ENCODE assay signal across 15 mouse cellular contexts in genomic region chr14:120572238-120572637, GRCm38 (mm10).
DNase-seq lines count a peak whose midpoint lies in the region; ATAC-seq and TF ChIP-seq lines count a peak whose summit lies in the region.
"Had no signal": no experiment of that assay in that cellular context is flagged by ENCODE, and none has a peak within 500 bp of the region (broad histone marks: within the 10 kb centered on the region; RNA-seq: fewer than 3 reads in every experiment).

No protein-coding gene starts in this region.

- H3K79me2 ChIP-seq in CH12.LX (replicated peaks; ENCODE audit: control insufficient read depth, extremely low read depth, insufficient read depth, poor library complexity, severe bottlenecking): no peaks in the 10 kb centered on the region

- H3K4me2 ChIP-seq in CH12.LX (ENCODE audit: insufficient read depth, low read depth, poor library complexity, severe bottlenecking): peak overlapping the region; percentile 43
- 0 out of 2 replicates have a peak overlapping the region, but pooled peaks have one; percentile 6 for H3K4me2 ChIP-seq in liver, embryonic 14.5 days (ENCODE audit: low read depth)
- H3K4me2 ChIP-seq: heart, embryonic 13.5 days had no signal

- in situ Hi-C loops in CH12.LX (cut with MboI; ENCODE audit: low pct_ligation_motif_present, low pct_unique_long_range_greater_than_20kb, low sequenced_read_pairs): no loop called here

- TF ChIP-seq POLR2A in CH12.LX (IDR thresholded peaks at IDR 0.05; ENCODE audit: low read depth, low read length): no peak

- no peaks in the 10 kb centered on the region for H3K36me3 ChIP-seq in CH12.LX (replicated peaks in 1 of 2; ENCODE audit: control insufficient read depth in 1 of 2, insufficient read depth in 1 of 2, low read length in 1 of 2)
- H3K36me3 ChIP-seq in liver, embryonic 14.5 days (replicated peaks; ENCODE audit: control insufficient read depth, insufficient read depth, low read depth): no peaks in the 10 kb centered on the region
- no peaks in the 10 kb centered on the region for H3K36me3 ChIP-seq in splenic B cell, adult 2 months (ENCODE audit: control insufficient read depth, insufficient read depth, low read length, poor library complexity, severe bottlenecking)
- H3K36me3 ChIP-seq: heart, embryonic 13.5 days; limb, embryonic 10.5 days had no signal

- H3K27me3 ChIP-seq in CH12.LX (replicated peaks): no peaks in the 10 kb centered on the region
- H3K27me3 ChIP-seq in liver, embryonic 14.5 days (ENCODE audit: control insufficient read depth, insufficient read depth, low read length): no peaks in the 10 kb centered on the region
- no peaks in the 10 kb centered on the region for H3K27me3 ChIP-seq in splenic B cell, adult 2 months (ENCODE audit: control insufficient read depth, insufficient read depth, low read length, poor library complexity, severe bottlenecking)
- H3K27me3 ChIP-seq: heart, embryonic 13.5 days had no signal

- dilution Hi-C loops in CH12.LX (cut with MboI; ENCODE audit: extremely low pct_ligation_motif_present, extremely low pct_unique_long_range_greater_than_20kb, low sequenced_read_pairs): no loop called here

- TF ChIP-seq RAD21 in CH12.LX (IDR thresholded peaks at IDR 0.05; ENCODE audit: low read depth, low read length): no peak

- H3K4me3 ChIP-seq in CH12.LX (replicated peaks in 1 of 3; ENCODE audit: low read depth in 2 of 3, low read length in 2 of 3, poor library complexity in 1 of 3): no peak overlapping the region
- no peak overlapping the region for H3K4me3 ChIP-seq in liver, embryonic 14.5 days (ENCODE audit: insufficient read depth in 1 of 2, low read depth in 2 of 2, low read length in 2 of 2)
- H3K4me3 ChIP-seq: heart, embryonic 13.5 days; limb, embryonic 10.5 days had no signal

- H3K9me3 ChIP-seq in CH12.LX (replicated peaks; ENCODE audit: low read length): peaks cover 5% of the 10 kb centered on the region
- H3K9me3 ChIP-seq in liver, embryonic 14.5 days (ENCODE audit: control insufficient read depth, low read length): no peaks in the 10 kb centered on the region
- H3K9me3 ChIP-seq: heart, embryonic 13.5 days; limb, embryonic 10.5 days had no signal

- H3K4me1 ChIP-seq in CH12.LX (ENCODE audit: control insufficient read depth in 1 of 2, insufficient read depth in 2 of 2): peaks cover 5 to 9% of the 10 kb centered on the region in 2 experiments
- H3K4me1 ChIP-seq in liver, embryonic 14.5 days (replicated peaks; ENCODE audit: control insufficient read depth in 2 of 2, insufficient read depth in 2 of 2, low read length in 1 of 2): 0 out of 4 replicates have a peak, but pooled peaks cover 0 to 2% of the 10 kb centered on the region in 2 experiments
- H3K4me1 ChIP-seq: limb, embryonic 10.5 days had no signal

- ATAC-seq in liver, embryonic 14.5 days (ENCODE audit: insufficient read depth): no peak
- ATAC-seq: forebrain, postnatal 0 days; Patski had no signal

- 17% methylated on average over 10 of the region's 10 CpGs for WGBS in liver, embryonic 14.5 days (ENCODE audit: insufficient replicate concordance)

- no peak overlapping the region for H3K27ac ChIP-seq in CH12.LX (ENCODE audit: insufficient read depth, low read depth)
- H3K27ac ChIP-seq in liver, embryonic 14.5 days: no peak overlapping the region
- H3K27ac ChIP-seq: heart, embryonic 13.5 days; limb, embryonic 10.5 days had no signal

- peak; percentile 91 for DNase-seq in heart, adult 11 months
- no peak for DNase-seq in heart, adult 9 months (ENCODE audit: low spot score in 2 of 2)
- peak; percentile 4 for DNase-seq in CH12.LX (ENCODE audit: extremely low read depth)
- peak in 1 of 3 experiments; percentile 3 for DNase-seq in liver, embryonic 14.5 days (ENCODE audit: low read depth in 3 of 3, low spot score in 3 of 3)
- peak; percentile 1 for DNase-seq in splenic B cell, adult 2 months (ENCODE audit: low read depth, low spot score)
- no peak for DNase-seq in ovary, adult 18-20 months (ENCODE audit: low spot score)
- no peak for DNase-seq in cerebellum, adult 11-12 months
- DNase-seq in retina, embryonic 14.5 days (ENCODE audit: low spot score): no peak
- DNase-seq: adrenal gland, postnatal 14 days; cerebellum, adult 2 months; forebrain, postnatal 0 days; right cerebral cortex, postnatal 14 days had no signal

- TF ChIP-seq EP300 in CH12.LX (IDR thresholded peaks at IDR 0.05; ENCODE audit: low read length): no peak
- TF ChIP-seq EP300 in liver, embryonic 14.5 days (IDR thresholded peaks at IDR 0.05; ENCODE audit: low read depth): no peak

- no peak for TF ChIP-seq CTCF in CH12.LX (conservative IDR thresholded peaks at IDR 0.05 in 1 of 2, IDR thresholded peaks at IDR 0.05 in 1 of 2; ENCODE audit: low read depth in 2 of 2, low read length in 2 of 2)
- TF ChIP-seq CTCF in liver, embryonic 14.5 days (IDR thresholded peaks at IDR 0.05; ENCODE audit: low read depth): no peak

- no peak overlapping the region for H3K9ac ChIP-seq in CH12.LX (ENCODE audit: insufficient read depth, low read depth)
- no peak overlapping the region for H3K9ac ChIP-seq in liver, embryonic 14.5 days (replicated peaks)
- H3K9ac ChIP-seq: forebrain, postnatal 0 days; heart, embryonic 13.5 days had no signal

TF ChIP-seq in CH12.LX, 34 proteins besides CTCF, POLR2A, EP300 and RAD21:
- TF ChIP-seq ZNF384 (IDR thresholded peaks at IDR 0.05; ENCODE audit: low read depth, low read length): no peak
- TF ChIP-seq TCF12 (IDR thresholded peaks at IDR 0.05; ENCODE audit: low read depth, low read length): no peak
- TF ChIP-seq HCFC1 (IDR thresholded peaks at IDR 0.05; ENCODE audit: low read depth, low read length): no peak
- TF ChIP-seq MEF2A (IDR thresholded peaks at IDR 0.05; ENCODE audit: borderline replicate concordance, low read depth, low read length): no peak
- no peak for TF ChIP-seq POLR2AphosphoS2 (IDR thresholded peaks at IDR 0.05; ENCODE audit: low read depth, low read length)
- TF ChIP-seq ZKSCAN1 (IDR thresholded peaks at IDR 0.05; ENCODE audit: borderline replicate concordance, low read depth, low read length): no peak
- TF ChIP-seq BHLHE40 (IDR thresholded peaks at IDR 0.05; ENCODE audit: low read depth, low read length): peak; percentile 68
- TF ChIP-seq ELF1 (IDR thresholded peaks at IDR 0.05; ENCODE audit: low read depth, low read length): no peak
- TF ChIP-seq USF1 (IDR thresholded peaks at IDR 0.05; ENCODE audit: low read depth, low read length): peak; percentile 28
- TF ChIP-seq RCOR1 (conservative IDR thresholded peaks at IDR 0.05; ENCODE audit: low read depth, low read length): no peak
- no peak for TF ChIP-seq ZC3H11A (IDR thresholded peaks at IDR 0.05; ENCODE audit: low read depth, low read length)
- TF ChIP-seq MXI1 (IDR thresholded peaks at IDR 0.05; ENCODE audit: low read depth, low read length): no peak
- no peak for TF ChIP-seq IRF4 (IDR thresholded peaks at IDR 0.05; ENCODE audit: low read depth, low read length)
- 0 out of 2 replicates have a peak, but pooled peaks have one; percentile 7 for TF ChIP-seq MAFK (IDR thresholded peaks at IDR 0.05; ENCODE audit: insufficient replicate concordance, low read length)
- TF ChIP-seq MYC (IDR thresholded peaks at IDR 0.05; ENCODE audit: low read depth, low read length): no peak
- no peak for TF ChIP-seq NELFE (IDR thresholded peaks at IDR 0.05; ENCODE audit: low read depth, low read length)
- TF ChIP-seq GABPA (IDR thresholded peaks at IDR 0.05; ENCODE audit: insufficient replicate concordance, low read depth, low read length): no peak
- no peak for TF ChIP-seq JUND (conservative IDR thresholded peaks at IDR 0.05; ENCODE audit: low read depth, low read length)
- no peak for TF ChIP-seq SIN3A (IDR thresholded peaks at IDR 0.05; ENCODE audit: low read length)
- TF ChIP-seq CHD1 (IDR thresholded peaks at IDR 0.05; ENCODE audit: low read depth, low read length): no peak
- no peak for TF ChIP-seq E2F4 (IDR thresholded peaks at IDR 0.05; ENCODE audit: insufficient replicate concordance, low read depth, low read length)
- no peak for TF ChIP-seq JUN (IDR thresholded peaks at IDR 0.05; ENCODE audit: insufficient read depth, low read depth, low read length)
- no peak for TF ChIP-seq UBTF (IDR thresholded peaks at IDR 0.05; ENCODE audit: low read depth, low read length)
- no peak for TF ChIP-seq SMC3 (IDR thresholded peaks at IDR 0.05; ENCODE audit: low read depth, low read length)
- no peak for TF ChIP-seq MAX (IDR thresholded peaks at IDR 0.05; ENCODE audit: low read length)
- no peak for TF ChIP-seq ETS1 (conservative IDR thresholded peaks at IDR 0.05; ENCODE audit: low read depth, low read length)
- TF ChIP-seq PAX5 (IDR thresholded peaks at IDR 0.05; ENCODE audit: low read length): no peak
- no peak for TF ChIP-seq NRF1 (IDR thresholded peaks at IDR 0.05; ENCODE audit: low read depth, low read length)
- TF ChIP-seq KAT2A (IDR thresholded peaks at IDR 0.05; ENCODE audit: insufficient replicate concordance, low read length): no peak
- TF ChIP-seq USF2 (conservative IDR thresholded peaks at IDR 0.05; ENCODE audit: low read depth, low read length): 0 out of 2 replicates have a peak, but pooled peaks have one; percentile 13

Comparison
In these comparisons a context has a peak if more than half of its experiments do, and no peak if none do; other contexts are left out.
1. DNase-seq: peak in heart, adult 11 months (single experiment), CH12.LX (single experiment) and splenic B cell, adult 2 months (single experiment); none in heart, adult 9 months (0 of 2), ovary, adult 18-20 months (single experiment), cerebellum, adult 11-12 months (single experiment) and retina, embryonic 14.5 days (single experiment).